Mouse (Mus musculus) MN1 (cell line): ENCODE data around the gene Prkaa1.

Experiments used
- DNase-seq: peaks from one replicate; pipeline ENCODE4 v3.0.0-alpha.2; 2016; ENCODE audit warnings: low spot score

Gene Prkaa1

GRCm38 (mm10) chr15:5143361-5144020 lies at the start of gene Prkaa1:
TSS of gene Prkaa1 (plus strand) at chr15:5143861.
- DNase-seq, result peak; percentile 87

DNA sequence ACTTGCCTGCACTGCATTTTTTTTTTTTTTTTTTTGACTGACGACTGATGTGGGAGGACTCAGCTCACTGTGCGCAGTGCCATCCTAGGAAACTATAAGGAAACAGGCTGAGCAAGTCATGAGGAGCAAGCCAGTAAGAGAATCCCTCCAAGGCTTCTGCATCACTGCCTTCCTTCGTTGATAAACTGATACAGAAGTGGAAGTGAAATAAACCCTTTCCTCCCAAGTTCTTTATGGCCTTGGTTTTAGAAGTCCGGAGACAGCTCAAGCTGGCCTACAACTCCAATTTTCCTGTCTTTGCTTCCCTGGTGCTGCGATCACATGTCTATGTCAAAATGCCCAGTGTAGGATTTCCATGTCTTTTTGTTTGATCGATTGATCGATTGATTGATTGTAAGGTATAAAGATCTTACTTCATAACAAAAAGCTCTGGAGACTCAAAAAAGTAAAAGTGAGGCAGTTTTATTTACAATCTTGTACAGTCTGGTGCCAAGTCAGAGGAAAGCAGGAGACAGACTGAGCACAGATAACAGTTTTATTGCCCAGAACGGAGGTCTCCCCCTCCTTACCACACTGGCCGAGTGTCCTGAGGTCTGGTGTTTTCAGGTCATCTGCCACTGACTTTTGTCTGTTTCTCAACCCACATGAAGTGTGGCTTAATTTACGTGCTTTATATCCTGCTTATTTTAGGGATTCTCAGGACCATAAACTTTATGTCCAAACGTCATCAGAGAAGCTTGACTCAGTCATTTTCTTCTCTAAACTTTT lies 47.9 kb upstream of the Prkaa1 start:
- no peak for DNase-seq

GRCm38 (mm10) chr15:5097376-5097775 lies 46.3 kb upstream of the Prkaa1 start:
- no peak for DNase-seq

DNA sequence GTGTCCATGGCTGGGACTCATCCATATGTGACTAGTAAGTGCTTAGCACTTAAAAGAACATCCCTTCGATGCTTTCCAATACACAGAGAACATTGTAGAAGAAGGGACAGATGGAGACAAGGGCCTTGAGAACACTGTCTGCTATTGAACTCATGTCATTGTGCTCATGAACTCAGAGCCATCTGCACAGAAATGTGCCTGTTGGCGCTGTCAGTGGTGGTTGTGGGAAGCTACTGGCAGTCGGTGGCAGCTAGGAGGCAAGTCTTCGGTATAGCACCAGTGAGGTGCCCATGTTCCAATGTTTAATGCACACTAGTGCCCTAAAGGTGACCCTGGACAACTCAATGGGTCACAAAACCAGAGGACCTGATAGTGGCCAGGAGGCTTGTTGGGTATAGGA lies 41.3 kb upstream of the Prkaa1 start:
- no peak for DNase-seq

DNA sequence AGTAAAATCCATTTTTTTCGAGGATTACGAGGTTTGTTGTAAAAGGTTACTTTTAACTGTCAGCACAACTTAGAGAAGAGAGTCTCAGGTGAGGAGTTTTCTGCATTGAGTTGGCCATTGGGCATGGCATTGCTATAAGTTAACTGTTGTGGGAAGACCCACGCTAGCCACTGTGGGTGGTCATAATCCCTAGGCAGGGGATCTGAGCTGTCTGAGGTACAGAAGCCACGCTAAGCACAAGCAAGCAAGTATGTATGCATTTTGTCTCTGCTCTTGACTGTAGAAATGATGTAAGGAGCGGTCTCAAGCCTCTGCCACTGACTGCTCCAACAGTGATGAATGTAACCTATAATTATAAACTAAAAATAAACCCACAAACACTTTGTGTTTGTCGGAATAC lies 37.8 kb upstream of the Prkaa1 start:
- DNase-seq, result no peak

GRCm38 (mm10) chr15:5106293-5106692 lies 37.4 kb upstream of the Prkaa1 start:
- DNase-seq, result peak; percentile 67

DNA sequence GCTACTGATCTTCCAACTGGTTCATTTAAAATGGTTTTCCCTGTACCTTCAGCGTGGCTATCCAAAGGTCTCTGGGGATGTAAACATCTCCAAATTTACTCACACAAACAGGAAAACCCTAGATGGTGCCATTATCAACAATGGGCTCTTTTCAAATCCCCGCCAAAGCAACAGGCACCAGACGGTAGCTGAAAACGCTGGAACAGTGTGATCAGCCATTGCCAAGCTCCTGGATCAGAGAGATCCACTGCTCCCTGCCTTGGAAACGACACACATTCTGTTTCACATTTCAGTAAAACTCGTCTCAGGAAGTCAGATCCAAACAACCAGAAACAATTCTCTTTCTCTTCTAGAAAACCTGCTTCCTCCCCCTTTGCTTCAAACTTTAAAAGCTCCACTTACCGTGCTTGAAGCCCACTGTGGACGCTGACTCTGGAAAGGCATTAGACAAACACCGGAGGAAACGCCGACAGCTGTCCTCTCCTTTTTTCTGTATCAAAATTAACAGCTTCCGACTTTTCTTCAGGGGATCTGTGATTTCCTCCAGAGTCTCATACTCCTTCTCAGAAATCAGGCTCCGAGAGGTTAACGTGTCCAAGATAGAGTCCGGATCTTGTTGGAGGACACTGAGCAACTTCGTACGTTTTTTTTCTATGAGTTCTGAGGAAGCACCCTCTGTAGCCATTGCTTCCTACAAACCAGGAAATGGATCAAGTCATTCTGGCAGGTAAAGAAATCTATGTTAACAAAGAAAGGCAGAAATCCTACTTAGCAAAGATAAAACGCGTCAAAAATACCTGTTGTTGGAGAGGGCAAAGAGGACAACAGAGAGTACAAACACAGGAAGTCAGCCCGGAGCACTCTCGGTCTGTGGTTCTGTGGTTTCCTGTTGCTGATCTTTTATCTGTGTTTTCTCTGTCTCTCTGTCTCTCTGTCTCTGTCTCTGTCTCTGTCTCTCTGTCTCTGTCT lies 35.7 kb upstream of the Prkaa1 start, which contains the start of gene Card6:
Gene Card6 (minus strand): TSS at position 854 of the 969 bp plus-strand sequence.
- DNase-seq, result no peak

DNA sequence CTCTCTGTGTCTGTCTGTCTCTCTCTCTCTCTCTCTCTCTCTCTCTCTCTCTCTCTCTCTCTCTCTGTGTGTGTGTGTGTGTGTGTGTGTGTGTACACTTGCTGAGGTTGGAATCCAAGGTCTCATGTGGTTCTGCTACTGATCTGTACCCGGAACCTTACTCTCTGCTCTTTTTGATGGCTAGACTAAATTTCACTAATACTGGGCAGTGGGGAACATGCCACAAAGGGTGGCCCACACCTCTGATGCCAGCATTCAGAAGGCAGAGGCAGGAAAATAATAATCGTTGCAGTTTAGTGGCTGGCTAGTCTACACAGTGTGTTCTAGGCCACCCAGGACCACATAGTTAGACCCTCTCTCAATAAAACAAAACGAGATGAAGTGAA lies 35.0 kb upstream of the Prkaa1 start:
- DNase-seq, result no peak

DNA sequence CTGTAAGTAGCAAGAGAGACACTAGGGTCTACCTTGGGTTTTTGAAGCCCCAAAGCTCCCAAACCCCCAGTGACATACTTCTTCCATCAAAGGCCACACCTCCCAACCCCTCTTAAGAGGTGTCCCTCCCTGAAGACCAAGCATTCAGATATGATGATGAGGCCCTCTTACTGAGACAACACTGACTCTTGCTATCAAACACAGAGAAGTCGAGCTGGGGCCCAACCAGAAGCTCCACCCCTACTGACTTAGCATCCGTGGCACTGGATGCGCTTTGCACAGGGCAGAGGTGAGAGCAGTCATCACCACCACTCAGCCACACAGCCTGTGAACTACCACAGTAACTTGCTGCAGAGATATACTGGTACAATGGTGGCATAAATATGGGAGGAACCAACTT lies 31.0 kb upstream of the Prkaa1 start:
- DNase-seq, result no peak

DNA sequence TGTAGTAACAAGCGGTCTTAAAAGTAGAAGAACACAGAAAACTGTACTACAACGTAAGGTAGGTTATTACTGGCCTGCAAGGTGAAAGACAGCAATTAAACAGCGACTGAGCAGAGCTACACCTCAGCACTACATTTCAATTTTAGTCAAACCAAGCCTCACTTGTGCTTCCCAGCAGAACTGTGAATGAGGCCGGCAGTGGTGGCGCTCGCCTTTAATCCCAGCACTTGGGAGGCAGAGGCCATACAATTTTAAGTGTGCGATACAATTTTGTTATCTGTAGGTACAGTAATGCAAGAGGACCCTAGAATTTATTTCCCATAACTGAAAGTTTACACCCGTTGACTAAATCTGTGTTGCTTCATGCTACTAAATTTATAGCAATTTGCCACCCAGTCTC lies 28.5 kb upstream of the Prkaa1 start:
- peak; percentile 49 for DNase-seq

GRCm38 (mm10) chr15:5116270-5117030 lies 27.2 kb upstream of the Prkaa1 start, which contains the start of gene Rpl37:
TSS of gene Rpl37 (plus strand) at chr15:5116645.
- DNase-seq, result peak; percentile 100

GRCm38 (mm10) chr15:5117031-5117601 lies 26.5 kb upstream of the Prkaa1 start:
- no peak for DNase-seq

DNA sequence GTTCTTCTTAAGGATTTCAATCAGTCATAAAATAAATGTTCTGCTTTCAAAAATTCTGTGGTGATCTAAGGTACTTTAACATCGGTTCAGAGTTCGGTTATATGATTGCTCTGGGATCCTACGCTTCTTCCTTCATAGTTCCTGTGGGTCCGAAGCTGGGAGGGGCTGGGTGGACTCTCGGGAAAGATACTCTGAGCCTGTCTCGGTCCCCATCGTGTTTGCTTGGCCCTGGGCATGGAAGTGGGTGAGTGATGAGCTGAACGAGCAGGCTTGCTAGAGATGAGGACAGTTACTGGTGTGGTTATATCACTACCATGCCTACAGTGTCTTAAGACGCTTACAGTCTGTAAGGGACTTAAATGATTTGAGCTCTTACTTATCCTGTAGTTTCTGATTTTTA lies 25.0 kb upstream of the Prkaa1 start:
- no peak for DNase-seq

GRCm38 (mm10) chr15:5119192-5119591 lies 24.5 kb upstream of the Prkaa1 start:
- DNase-seq, result no peak

GRCm38 (mm10) chr15:5119707-5120106 lies 24.0 kb upstream of the Prkaa1 start:
- peak; percentile 34 for DNase-seq

DNA sequence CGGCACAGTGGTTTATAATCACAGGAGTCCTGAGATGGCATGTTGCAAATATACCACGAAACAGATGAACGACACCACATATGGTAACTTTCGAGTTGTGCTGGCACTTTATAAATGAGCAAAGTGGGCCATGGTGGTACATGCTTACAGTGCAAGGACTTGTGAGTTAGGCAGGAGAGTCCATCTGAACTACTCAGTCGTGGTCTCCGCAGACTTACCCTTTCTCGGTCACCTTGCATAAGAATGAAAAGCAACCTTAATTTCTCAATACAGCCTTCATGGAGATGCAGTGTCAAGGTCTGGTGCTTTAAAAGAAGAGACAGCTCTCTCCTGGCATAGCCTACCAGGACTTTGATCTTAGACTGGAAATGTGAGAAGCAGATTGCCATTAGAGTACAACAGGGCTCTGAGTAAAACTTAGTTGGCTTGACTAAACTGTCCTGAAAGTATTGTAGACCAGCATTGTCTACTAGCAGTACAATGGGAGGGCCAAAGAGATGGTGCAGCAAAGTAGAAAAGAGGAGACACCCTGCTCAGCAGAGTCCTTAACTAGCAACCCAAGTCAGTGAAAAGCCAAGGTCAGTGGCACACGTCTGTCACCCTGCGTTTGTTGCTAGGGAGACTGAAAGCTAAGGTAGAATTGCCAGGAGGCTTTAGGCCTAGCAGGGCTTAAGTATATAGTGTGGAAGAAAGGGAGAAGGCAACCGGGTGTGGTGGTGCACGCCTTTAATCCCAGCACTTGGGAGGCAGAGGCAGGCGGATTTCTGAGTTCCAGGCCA lies 21.9 kb upstream of the Prkaa1 start:
- DNase-seq, result no peak

DNA sequence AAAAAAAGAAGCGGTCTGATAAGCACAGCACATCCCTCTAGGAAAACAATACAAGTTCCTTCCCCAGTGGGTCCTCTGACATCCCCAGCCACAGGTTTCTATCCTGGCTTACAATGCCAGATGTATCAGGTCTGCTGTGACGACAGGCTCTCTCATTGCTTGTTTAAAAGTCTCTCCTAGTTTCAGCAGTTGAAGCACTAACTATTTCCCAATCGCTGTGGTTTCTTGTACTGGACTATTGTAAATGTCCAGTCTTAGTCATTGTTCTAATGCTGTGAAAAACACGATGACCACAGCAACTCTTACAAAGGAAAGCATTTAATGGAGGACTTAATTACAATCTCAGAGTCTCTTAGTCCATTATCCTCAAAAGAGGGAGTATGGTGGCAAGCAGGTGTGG lies 17.2 kb upstream of the Prkaa1 start:
- no peak for DNase-seq

GRCm38 (mm10) chr15:5127487-5127886 lies 16.2 kb upstream of the Prkaa1 start:
- no peak for DNase-seq

GRCm38 (mm10) chr15:5128176-5128940 lies 15.3 kb upstream of the Prkaa1 start:
- peak; percentile 85 for DNase-seq
